Mouse (Mus musculus) heart, postnatal 36 days (tissue): ENCODE data around the gene Krt18. TPM values are rescaled to one million over a fixed set of nuclear protein-coding genes. Genes with fewer than 3 reads are reported as not detected.
"Not testable (repeated sequence)": the region's sequence is repeated elsewhere in the genome, so short reads cannot be mapped to it uniquely, and the experiment has no call there.

ENCODE experiments used
- DNase-seq, 2 experiments: peaks; one replicate each; pipeline ENCODE4 v3.0.0; 2021 to 2022
- intact Hi-C: fragments of 180-260 bp; cut with DNase I; formaldehyde crosslinking; loops from one replicate; pipeline ENCODE4 v1.15.1; 2025
- total RNA-seq, 2 experiments: library from RNA; stranded (reverse); gene quantifications; 2 replicates each; pipeline ENCODE4 v1.2.3; 2021

Gene Krt18
- 1 to 10 TPM; 2.5 to 5.1 TPM for total RNA-seq

GRCm38 (mm10) chr15:102028040-102028439 is at the start of gene Krt18:
TSS of gene Krt18 (plus strand) at chr15:102028180.
- DNase-seq, result no peak
- intact Hi-C loops, result no loop called here

GRCm38 (mm10) chr15:101980849-101981248 is 47.1 kb upstream of the Krt18 start:
- DNase-seq, result no peak

GRCm38 (mm10) chr15:101983315-101983948 is 44.5 kb upstream of the Krt18 start:
- intact Hi-C loops, result loop anchor here (5.0 kb wide), 1 partner anchor 741 kb away; no protein-coding TSS in a partner anchor
- no peak for DNase-seq

More at GRCm38 (mm10) chr15:101980849-101981248, 47.1 kb upstream of the Krt18 start:
- intact Hi-C loops, result loop anchor here (5.0 kb wide), 1 partner anchor 739 kb away; no protein-coding TSS in a partner anchor

- peak; percentile 91 to 93 for DNase-seq
- intact Hi-C loops, result loop anchor here (1.0 to 5.0 kb wide), 5 partner anchors 212 to 742 kb away; no protein-coding TSS in a partner anchor
Observed at GRCm38 (mm10) chr15:101983949-101984601, 43.9 kb upstream of the Krt18 start.

- DNase-seq, result no peak
Observed at GRCm38 (mm10) chr15:101984746-101985145, 43.2 kb upstream of the Krt18 start.

GRCm38 (mm10) chr15:101988119-101988518 is 39.9 kb upstream of the Krt18 start:
- intact Hi-C loops, result loop anchor here (1.0 to 5.0 kb wide), 3 partner anchors 77 to 234 kb away; no protein-coding TSS in a partner anchor
- peak; percentile 87 to 93 for DNase-seq

More at GRCm38 (mm10) chr15:101984746-101985145, 43.2 kb upstream of the Krt18 start:
- intact Hi-C loops, result loop anchor here (1.0 to 5.0 kb wide), 7 partner anchors 163 to 742 kb away; no protein-coding TSS in a partner anchor

GRCm38 (mm10) chr15:101988714-101989113 is 39.3 kb upstream of the Krt18 start:
- no peak for DNase-seq
- intact Hi-C loops, result loop anchor here (1.0 to 5.0 kb wide), 3 partner anchors 77 to 234 kb away; no protein-coding TSS in a partner anchor

- intact Hi-C loops, result no loop called here
Observed at GRCm38 (mm10) chr15:101990946-101991345, 37.0 kb upstream of the Krt18 start.

GRCm38 (mm10) chr15:101994365-101994764 is 33.6 kb upstream of the Krt18 start:
- no peak for DNase-seq
- intact Hi-C loops, result no loop called here

More at GRCm38 (mm10) chr15:101990946-101991345, 37.0 kb upstream of the Krt18 start:
- DNase-seq, result no peak

GRCm38 (mm10) chr15:101995484-101996236 is 32.3 kb upstream of the Krt18 start:
- intact Hi-C loops, result no loop called here

GRCm38 (mm10) chr15:101996450-101997078 is 31.4 kb upstream of the Krt18 start:
- DNase-seq, intact Hi-C loops: not testable (repeated sequence)

More at GRCm38 (mm10) chr15:101995484-101996236, 32.3 kb upstream of the Krt18 start:
- DNase-seq, result no peak

- DNase-seq, result no peak
- intact Hi-C loops, result no loop called here
Observed at GRCm38 (mm10) chr15:101999156-101999555, 28.8 kb upstream of the Krt18 start.

GRCm38 (mm10) chr15:101999676-102000335 is 28.2 kb upstream of the Krt18 start:
- no peak for DNase-seq
- intact Hi-C loops, result no loop called here

GRCm38 (mm10) chr15:102002646-102003488 is 25.1 kb upstream of the Krt18 start:
- DNase-seq, result peak in 1 of 2 experiments; percentile 22
- intact Hi-C loops, result no loop called here

- DNase-seq, result no peak
- intact Hi-C loops, result no loop called here
Observed at GRCm38 (mm10) chr15:102003516-102003915, 24.5 kb upstream of the Krt18 start.

- intact Hi-C loops, result no loop called here
- no peak for DNase-seq
Observed at GRCm38 (mm10) chr15:102004189-102004588, 23.8 kb upstream of the Krt18 start, which contains the start of gene Krt8. TSS of gene Krt8 (minus strand) at chr15:102004482.

GRCm38 (mm10) chr15:102005290-102005689 is 22.7 kb upstream of the Krt18 start:
- intact Hi-C loops, result no loop called here
- DNase-seq, result no peak

- intact Hi-C loops, result no loop called here
- DNase-seq, result no peak
Observed at GRCm38 (mm10) chr15:102006317-102006716, 21.7 kb upstream of the Krt18 start.
